In the genomic region with DNA sequence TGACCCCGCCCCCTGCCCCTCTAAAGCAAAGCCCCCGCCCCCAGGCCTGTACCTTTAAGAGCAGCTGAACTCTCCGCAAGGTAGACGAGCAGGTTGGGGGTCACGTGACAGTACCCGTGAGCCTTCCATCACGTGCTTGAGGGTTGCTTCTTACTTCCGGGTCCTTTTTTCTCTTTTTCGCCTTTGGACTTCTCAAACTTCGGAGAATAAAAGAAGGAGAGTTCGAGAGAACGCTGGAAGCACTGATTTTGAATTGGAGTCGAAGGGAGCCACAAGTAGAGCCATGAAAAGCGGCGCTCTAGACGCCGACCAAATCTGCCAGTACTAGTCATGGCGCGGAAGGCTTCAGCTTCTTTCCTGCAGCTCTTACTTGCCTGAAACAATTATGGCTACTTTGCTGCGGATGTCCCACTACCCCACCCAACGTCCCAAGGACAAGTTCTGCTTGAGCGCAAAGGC, we compare ENCODE assay signal across 8 mouse cellular contexts. TPM values are rescaled to one million over a fixed set of nuclear protein-coding genes. Genes with fewer than 3 reads are reported as not detected.
A peak's percentile ranks its signal among the peaks of the same experiment; 100 is the strongest.
DNase-seq lines count a peak whose midpoint lies in the region; ATAC-seq and TF ChIP-seq lines count a peak whose summit lies in the region.

No protein-coding gene starts in this region.

- WGBS in macrophage (ENCODE audit: missing documents) = under 1% methylated on average over 22 of the region's 22 CpGs

- ATAC-seq in activated CD4-positive, CD25-positive, alpha-beta regulatory T cell, adult 4 months = peak; percentile 85

- peak; percentile 27; the same call in 1 of the 2 replicates for TF ChIP-seq POLR2A in cortical plate, adult 2 months (IDR thresholded peaks at IDR 0.05; ENCODE audit: extremely low read depth, insufficient read depth, low read length)

- H3K27ac ChIP-seq in cortical plate, adult 2 months (ENCODE audit: insufficient read depth, low read length) = peak overlapping the region; percentile 7; the same call in 1 of the 2 replicates
- peak overlapping the region; percentile 94 for H3K27ac ChIP-seq in left cerebral cortex, adult 2 months
- H3K27ac ChIP-seq in macrophage = peak overlapping the region; percentile 94

- no peaks in the 10 kb centered on the region for H3K4me1 ChIP-seq in cortical plate, adult 2 months (ENCODE audit: control insufficient read depth, insufficient read depth, low read length)

- H3K36me3 ChIP-seq in macrophage (ENCODE audit: inconsistent target) = peaks cover 38% of the 10 kb centered on the region

- H3K4me3 ChIP-seq in cortical plate, adult 2 months (ENCODE audit: insufficient read depth, low read length) = peak overlapping the region; percentile 42
- peak overlapping the region; percentile 68 for H3K4me3 ChIP-seq in left cerebral cortex, adult 2 months
- peak overlapping the region; percentile 72 for H3K4me3 ChIP-seq in macrophage (ENCODE audit: inconsistent target)

- peak; percentile 79 to 85 for DNase-seq in gastrocnemius, adult 8-10 months (ENCODE audit: low spot score in 2 of 2)
- DNase-seq in hindlimb bud, embryonic 11.5 days (ENCODE audit: extremely low spot score, low read depth, low spot score) = peak; percentile 94
- peak; percentile 70 to 80 for DNase-seq in left cerebral cortex, adult 2 months (ENCODE audit: extremely low spot score in 1 of 2, low spot score in 2 of 2)
- DNase-seq in retina, postnatal 7 days (ENCODE audit: low read depth, low spot score) = peak; percentile 82
- peak; percentile 74 to 80 for DNase-seq in urinary bladder, adult 18-20 months (ENCODE audit: low spot score in 2 of 2)

- TF ChIP-seq CTCF in cortical plate, adult 2 months (IDR thresholded peaks at IDR 0.05; ENCODE audit: extremely low read depth, insufficient read depth, low read length) = no peak
- TF ChIP-seq CTCF in left cerebral cortex, adult 2 months (IDR thresholded peaks at IDR 0.05) = no peak

- intact Hi-C loops in left cerebral cortex, adult 2 months (cut with DNase I) = loop anchor here (2.0 kb wide), 1 partner anchor 112 kb away; a partner anchor contains a TSS

- H3K79me2 ChIP-seq in macrophage (ENCODE audit: inconsistent target) = peaks cover 92% of the 10 kb centered on the region

RNA-seq across cellular contexts. Expression of a gene that starts 1.5 kb away (rescaled TPM):
- polyA plus RNA-seq in activated CD4-positive, CD25-positive, alpha-beta regulatory T cell, adult 4 months (2017; shearing (Covaris generic)) = under 1 TPM; 0.80 to 0.98 TPM
- polyA plus RNA-seq in cortical plate, adult 2 months (2012; rRNA removed) = 0.84 and 0.93 TPM in 2 replicates
- under 1 TPM; 0.15 to 0.94 (median 0.29) TPM for total RNA-seq in gastrocnemius, adult 8-10 months (2022)
- total RNA-seq in left cerebral cortex, adult 2 months (2021) = 1 to 10 TPM in 1 of 2 experiments, under 1 TPM in 1; 0.45 to 1.2 TPM
- 100 to 1,000 TPM in 25 of 26 experiments, 10 to 100 TPM in 1; 91.4 to 389 (median 168) TPM for total RNA-seq in macrophage (2018; cell fraction: chromatin; rRNA removed)
- total RNA-seq in macrophage (2018; cell fraction: cytosol; rRNA removed) = 100 to 1,000 TPM in 2 of 26 experiments, 10 to 100 TPM in 24; 48.9 to 110 (median 75.0) TPM
- total RNA-seq in macrophage (2018; cell fraction: nucleus; rRNA removed) = 100 to 1,000 TPM; 123 to 332 (median 182) TPM
- 51.3 to 183 TPM (median 99.8 TPM) in 3 replicates for polyA plus RNA-seq in macrophage (2018)

RNA-seq across cellular contexts. Expression of a gene that starts 2.3 kb away (rescaled TPM):
- polyA plus RNA-seq in activated CD4-positive, CD25-positive, alpha-beta regulatory T cell, adult 4 months (2017; shearing (Covaris generic)) = 10 to 100 TPM; 42.7 to 46.2 TPM
- polyA plus RNA-seq in cortical plate, adult 2 months (2012; rRNA removed) = 41.8 and 42.3 TPM in 2 replicates
- 10 to 100 TPM in 3 of 4 experiments, 1 to 10 TPM in 1; 9.0 to 14.7 (median 12.6) TPM for total RNA-seq in gastrocnemius, adult 8-10 months (2022)
- total RNA-seq in left cerebral cortex, adult 2 months (2021) = 10 to 100 TPM; 24.4 to 30.8 TPM
- 1,000 to 10,000 TPM in 5 of 26 experiments, 100 to 1,000 TPM in 21; 398 to 3,038 (median 601) TPM for total RNA-seq in macrophage (2018; cell fraction: chromatin; rRNA removed)
- total RNA-seq in macrophage (2018; cell fraction: cytosol; rRNA removed) = 100 to 1,000 TPM; 117 to 211 (median 152) TPM
- 1,000 to 10,000 TPM in 3 of 26 experiments, 100 to 1,000 TPM in 23; 244 to 1,983 (median 383) TPM for total RNA-seq in macrophage (2018; cell fraction: nucleus; rRNA removed)
- polyA plus RNA-seq in macrophage (2018) = 81.0 to 165 TPM (median 104 TPM) in 3 replicates

RNA-seq across cellular contexts. Expression of a gene that starts 11.5 kb away (rescaled TPM):
- polyA plus RNA-seq in activated CD4-positive, CD25-positive, alpha-beta regulatory T cell, adult 4 months (2017; shearing (Covaris generic)) = not detected
- 0.19 TPM in 1 of 2 replicates, not detected in the other for polyA plus RNA-seq in cortical plate, adult 2 months (2012; rRNA removed)
- total RNA-seq in gastrocnemius, adult 8-10 months (2022) = not detected
- not detected for total RNA-seq in left cerebral cortex, adult 2 months (2021)
- total RNA-seq in macrophage (2018; cell fraction: chromatin; rRNA removed) = 100 to 1,000 TPM in 7 of 26 experiments, 10 to 100 TPM in 8, 1 to 10 TPM in 7, not detected in 4; 1.5 to 279 (median 15.6) TPM
- total RNA-seq in macrophage (2018; cell fraction: cytosol; rRNA removed) = 100 to 1,000 TPM in 2 of 26 experiments, 10 to 100 TPM in 9, 1 to 10 TPM in 13, under 1 TPM in 2; 0.60 to 133 (median 8.8) TPM
- total RNA-seq in macrophage (2018; cell fraction: nucleus; rRNA removed) = 100 to 1,000 TPM in 6 of 26 experiments, 10 to 100 TPM in 12, 1 to 10 TPM in 8; 2.2 to 494 (median 26.4) TPM
- polyA plus RNA-seq in macrophage (2018) = 1.1 to 2.6 TPM (median 1.2 TPM) in 3 replicates

RNA-seq across cellular contexts. Expression of a gene that starts 17.1 kb away (rescaled TPM):
- 100 to 1,000 TPM; 207 to 260 TPM for polyA plus RNA-seq in activated CD4-positive, CD25-positive, alpha-beta regulatory T cell, adult 4 months (2017; shearing (Covaris generic))
- polyA plus RNA-seq in cortical plate, adult 2 months (2012; rRNA removed) = 102 and 103 TPM in 2 replicates
- 100 to 1,000 TPM; 151 to 172 (median 160) TPM for total RNA-seq in gastrocnemius, adult 8-10 months (2022)
- 100 to 1,000 TPM; 173 to 179 TPM for total RNA-seq in left cerebral cortex, adult 2 months (2021)
- total RNA-seq in macrophage (2018; cell fraction: chromatin; rRNA removed) = 100 to 1,000 TPM in 8 of 26 experiments, 10 to 100 TPM in 18; 46.7 to 177 (median 87.6) TPM
- total RNA-seq in macrophage (2018; cell fraction: cytosol; rRNA removed) = 100 to 1,000 TPM; 120 to 188 (median 148) TPM
- total RNA-seq in macrophage (2018; cell fraction: nucleus; rRNA removed) = 100 to 1,000 TPM in 20 of 26 experiments, 10 to 100 TPM in 6; 68.5 to 233 (median 125) TPM
- 124 to 206 TPM (median 173 TPM) in 3 replicates for polyA plus RNA-seq in macrophage (2018)

RNA-seq across cellular contexts. Expression of a gene that starts 47.4 kb away (rescaled TPM):
- under 1 TPM in 1 of 2 experiments, not detected in 1; 0.54 TPM for polyA plus RNA-seq in activated CD4-positive, CD25-positive, alpha-beta regulatory T cell, adult 4 months (2017; shearing (Covaris generic))
- polyA plus RNA-seq in cortical plate, adult 2 months (2012; rRNA removed) = 21.6 and 23.1 TPM in 2 replicates
- 1 to 10 TPM; 3.5 to 6.7 (median 4.7) TPM for total RNA-seq in gastrocnemius, adult 8-10 months (2022)
- total RNA-seq in left cerebral cortex, adult 2 months (2021) = 10 to 100 TPM; 17.6 to 21.0 TPM
- total RNA-seq in macrophage (2018; cell fraction: chromatin; rRNA removed) = 100 to 1,000 TPM in 11 of 26 experiments, 10 to 100 TPM in 13, 1 to 10 TPM in 2; 8.5 to 342 (median 89.7) TPM
- 100 to 1,000 TPM in 17 of 26 experiments, 10 to 100 TPM in 9; 24.9 to 591 (median 243) TPM for total RNA-seq in macrophage (2018; cell fraction: cytosol; rRNA removed)
- total RNA-seq in macrophage (2018; cell fraction: nucleus; rRNA removed) = 100 to 1,000 TPM in 18 of 26 experiments, 10 to 100 TPM in 8; 22.1 to 699 (median 165) TPM
- polyA plus RNA-seq in macrophage (2018) = 14.9 to 47.0 TPM (median 32.4 TPM) in 3 replicates

Comparison
In these comparisons a context has a peak if more than half of its experiments do, and no peak if none do; other contexts are left out.
1. Peak in every context shown above with its lines: DNase-seq, ATAC-seq, H3K4me3 ChIP-seq and H3K27ac ChIP-seq.
2. H3K27ac ChIP-seq: peak in every context shown above with its lines; median percentile 94 in left cerebral cortex, adult 2 months; 94 in macrophage; 7 in cortical plate, adult 2 months.
3. RNA of a gene that starts 1.5 kb away (polyA plus RNA-seq): 51.3 to 183 TPM in macrophage; 0.80 to 0.98 TPM in activated CD4-positive, CD25-positive, alpha-beta regulatory T cell, adult 4 months and 0.84 to 0.93 TPM in cortical plate, adult 2 months; every median in the first group is over 10 times any median in the second.